Mouse (Mus musculus) forebrain, embryonic 10.5 days (tissue): ENCODE measurements around the gene Nudt4. TPM values are rescaled to one million over a fixed set of nuclear protein-coding genes. Genes with fewer than 3 reads are reported as not detected.

Source experiments
- DNase-seq: peaks from one replicate; pipeline ENCODE4 v3.0.0-alpha.2; 2017; ENCODE audit warnings: low spot score; ENCODE audit errors: extremely low spot score
- H3K27ac ChIP-seq: fragments of 300-500 bp; sonication (generic); 2 replicates; pipeline ENCODE4 v1.5.1; 2016; ENCODE audit warnings: mild to moderate bottlenecking
- H3K27me3 ChIP-seq: fragments of 300-500 bp; sonication (generic); 2 replicates; pipeline ENCODE4 v1.6.1; 2016; ENCODE audit warnings: mild to moderate bottlenecking; ENCODE audit not compliant: poor library complexity, severe bottlenecking
- H3K36me3 ChIP-seq: fragments of 300-500 bp; sonication (generic); replicated peaks from 2 replicates; pipeline ENCODE4 v1.6.1; 2016; ENCODE audit warnings: mild to moderate bottlenecking, moderate library complexity
- H3K4me1 ChIP-seq: fragments of 300-500 bp; sonication (generic); 2 replicates; pipeline ENCODE4 v1.6.1; 2016
- H3K4me3 ChIP-seq: fragments of 300-500 bp; sonication (generic); 2 replicates; pipeline ENCODE4 v1.5.1; 2016; ENCODE audit warnings: mild to moderate bottlenecking, moderate library complexity
- H3K9me3 ChIP-seq: fragments of 300-500 bp; sonication (generic); 2 replicates; pipeline ENCODE4 v1.6.1; 2016; ENCODE audit warnings: mild to moderate bottlenecking, moderate library complexity
- WGBS: fragments of 180-500 bp; shearing (Covaris S2); methylation state at CpG from one replicate; pipeline ENCODE4 v1.1.7; 2016; 5-methylcytosine and 5-hydroxymethylcytosine counted together
- polyA plus RNA-seq: library from polyadenylated mRNA; unstranded; fragments of >200 nt; fragmentation: Nextera tagmentation; extraction: Ambion mirVana; gene quantifications from 2 replicates; pipeline ENCODE4 v1.2.1, GENCODE M21; 2016

Gene Nudt4
- 76.9 and 82.3 TPM in 2 replicates for polyA plus RNA-seq

- Histone ChIP-seq H3K4me1 (peaks cover 52% of the 10 kb centered on the region), H3K4me3 (peak within 1 kb of the TSS; percentile 92), H3K27me3 (no peaks in the 10 kb centered on the region), H3K27ac (peak within 1 kb of the TSS; percentile 97), H3K36me3 (peaks cover 16% of the 10 kb centered on the region), H3K9me3 (no peaks in the 10 kb centered on the region)
- WGBS: 2% methylated on average over 79 of the region's 97 CpGs
- peak; percentile 85 for DNase-seq
Measured at GRCm38 (mm10) chr10:95563851-95564845, at the start of gene Nudt4. Nudt4 (minus strand) TSS chr10:95564146.

DNA sequence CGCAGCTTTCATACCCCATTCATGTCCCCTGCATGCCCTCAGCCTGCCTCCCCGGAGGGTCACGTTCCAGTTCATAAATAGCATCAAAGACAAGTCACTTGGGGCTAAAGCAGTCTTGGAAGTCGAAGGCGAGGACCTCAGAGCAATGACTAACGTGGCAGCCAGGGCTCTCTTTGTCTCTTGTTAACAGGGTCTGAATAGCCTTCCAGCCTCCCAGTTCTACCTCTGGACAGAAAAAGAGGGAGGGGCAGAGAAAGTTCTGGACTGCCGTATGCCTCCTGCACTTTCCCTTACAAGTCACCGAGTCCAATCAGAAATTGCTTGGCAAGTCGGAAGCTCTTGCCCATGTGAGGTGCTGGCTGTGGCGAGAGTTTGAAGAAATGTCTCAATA, 47.4 kb upstream of the Nudt4 start:
- H3K27me3 ChIP-seq: peaks cover 25% of the 10 kb centered on the region
- DNase-seq: no peak

DNA sequence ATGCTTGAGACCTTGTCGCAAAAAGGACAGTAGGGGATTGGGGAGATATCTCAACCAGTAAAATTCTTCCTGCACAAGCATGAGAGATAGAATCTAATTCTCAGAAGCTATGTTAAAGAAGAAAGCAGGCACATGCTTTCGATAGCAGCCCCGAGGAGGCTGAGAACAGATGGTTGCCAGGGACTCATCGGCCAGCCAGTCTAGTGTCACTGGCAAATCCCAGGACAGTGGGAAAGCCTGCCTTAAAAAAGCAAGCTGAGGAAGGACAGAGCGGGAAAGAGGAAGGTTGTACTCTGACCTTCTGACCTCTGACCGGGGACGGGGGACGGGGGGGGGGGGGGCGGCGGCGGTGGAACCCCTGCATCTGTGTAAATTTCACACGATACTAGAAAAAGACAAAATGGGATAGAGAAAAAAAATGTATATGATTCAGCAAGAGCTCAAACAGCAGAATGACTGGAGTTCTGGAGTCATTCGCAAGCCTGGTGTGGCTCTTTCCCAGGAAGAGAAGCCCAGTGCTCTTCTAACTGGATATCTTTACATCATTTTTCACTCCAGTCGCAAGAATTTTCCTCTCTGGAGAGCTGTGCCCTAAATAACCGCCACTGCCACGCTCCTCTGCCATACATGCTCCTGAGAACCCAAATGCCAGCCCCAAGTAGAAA, 46.9 kb upstream of the Nudt4 start:
- H3K9me3 ChIP-seq: no peaks in the 10 kb centered on the region
- no peaks in the 10 kb centered on the region for H3K36me3 ChIP-seq
- no peak overlapping the region for H3K4me3 ChIP-seq
- H3K4me1 ChIP-seq: peaks cover 13% of the 10 kb centered on the region
- 72% methylated on average over 15 of the region's 16 CpGs for WGBS
- H3K27me3 ChIP-seq: peaks cover 24% of the 10 kb centered on the region
- no peak for DNase-seq
- peak overlapping the region; percentile 53; the same call in 1 of the 2 replicates for H3K27ac ChIP-seq

More for the DNA sequence above, 47.4 kb upstream of the Nudt4 start:
- Histone ChIP-seq H3K36me3 (no peaks in the 10 kb centered on the region), H3K27ac (peak overlapping the region; percentile 53; the same call in 1 of the 2 replicates), H3K4me1 (peaks cover 13% of the 10 kb centered on the region), H3K4me3 (no peak overlapping the region), H3K9me3 (no peaks in the 10 kb centered on the region)
- 46% methylated on average over 10 of the region's 10 CpGs for WGBS

GRCm38 (mm10) chr10:95604979-95605613, 41.1 kb upstream of the Nudt4 start:
- H3K27ac ChIP-seq: no peak overlapping the region
- H3K27me3 ChIP-seq: peaks cover 29% of the 10 kb centered on the region
- WGBS: 73% methylated on average over 22 of the region's 22 CpGs
- H3K4me3 ChIP-seq: no peak overlapping the region
- H3K36me3 ChIP-seq: no peaks in the 10 kb centered on the region
- no peaks in the 10 kb centered on the region for H3K9me3 ChIP-seq
- no peak for DNase-seq
- 0 out of 2 replicates have a peak, but pooled peaks cover 10% of the 10 kb centered on the region for H3K4me1 ChIP-seq

DNA sequence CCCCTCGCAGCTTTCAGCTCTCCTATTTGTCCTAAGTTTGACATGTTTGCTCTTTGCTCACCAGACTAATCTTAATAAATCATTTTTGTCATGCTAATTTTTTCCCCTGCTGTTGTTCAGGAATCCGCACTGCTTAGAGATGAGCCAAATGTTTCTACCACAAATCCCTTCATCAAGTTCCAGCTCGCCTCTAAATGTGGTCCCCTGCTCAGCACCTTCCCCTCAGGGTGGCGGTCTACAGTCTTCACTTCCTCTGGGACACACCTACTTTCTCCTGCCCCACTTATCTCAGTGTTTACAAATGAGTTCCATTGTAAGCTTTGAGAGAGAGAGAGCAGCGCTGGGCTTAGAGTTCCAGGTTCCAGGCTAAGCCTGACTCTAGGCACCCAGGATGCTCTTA, 36.6 kb upstream of the Nudt4 start:
- H3K4me1 ChIP-seq: peaks cover 22% of the 10 kb centered on the region
- H3K9me3 ChIP-seq: no peaks in the 10 kb centered on the region
- H3K36me3 ChIP-seq: no peaks in the 10 kb centered on the region
- H3K27me3 ChIP-seq: peaks cover 60% of the 10 kb centered on the region
- no peak overlapping the region for H3K4me3 ChIP-seq
- 57% methylated on average over 5 of the region's 5 CpGs for WGBS
- no peak overlapping the region for H3K27ac ChIP-seq
- no peak for DNase-seq

DNA sequence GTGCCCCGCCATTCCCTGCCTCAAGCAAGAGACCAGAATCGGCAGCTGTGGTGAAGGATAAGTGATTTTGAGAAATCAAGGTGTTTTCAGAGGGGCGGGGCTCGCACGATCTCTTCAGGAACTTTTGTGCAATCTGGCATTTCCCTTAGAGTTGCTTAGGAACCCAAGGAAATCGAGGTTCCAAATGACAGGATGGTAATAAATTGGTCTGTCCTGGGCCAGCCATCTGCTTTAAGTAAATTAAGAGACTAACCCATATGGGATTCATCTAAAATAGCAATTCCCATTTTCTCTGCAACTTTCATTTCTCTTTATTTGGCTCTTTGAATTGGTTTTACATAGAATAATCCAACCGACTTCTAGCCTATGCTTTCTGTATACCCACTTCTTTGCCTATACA, 35.8 kb upstream of the Nudt4 start:
- DNase-seq: no peak
- H3K9me3 ChIP-seq: no peaks in the 10 kb centered on the region
- 88% methylated on average over 7 of the region's 7 CpGs for WGBS
- peaks cover 28% of the 10 kb centered on the region for H3K4me1 ChIP-seq
- peaks cover 67% of the 10 kb centered on the region for H3K27me3 ChIP-seq
- no peaks in the 10 kb centered on the region for H3K36me3 ChIP-seq
- H3K27ac ChIP-seq: no peak overlapping the region
- H3K4me3 ChIP-seq: no peak overlapping the region

DNA sequence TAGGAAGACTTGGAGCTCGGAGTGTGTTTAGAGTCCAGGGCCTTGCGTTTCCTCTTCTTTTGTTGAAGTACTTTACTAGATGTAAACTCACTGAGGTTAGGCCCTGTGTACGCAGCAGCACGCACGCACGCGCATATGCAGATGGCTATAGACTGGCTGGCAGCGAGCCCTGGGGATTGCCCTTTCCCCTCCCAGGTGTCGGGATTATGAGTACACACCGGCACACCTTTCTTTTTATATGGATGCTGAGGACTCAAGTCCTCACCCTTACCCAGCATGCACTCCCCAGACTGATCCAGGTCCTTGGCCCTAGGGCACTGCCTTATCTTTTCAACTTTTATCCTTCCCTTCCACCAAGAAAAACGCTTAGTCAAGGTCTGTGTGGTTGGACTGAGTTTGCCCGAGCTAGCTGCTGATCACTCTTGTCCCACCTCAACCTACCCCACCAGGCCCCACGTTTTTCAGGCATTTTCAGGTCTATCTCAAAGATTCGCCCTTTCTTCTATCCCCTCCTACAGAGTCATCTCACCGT, 34.2 kb upstream of the Nudt4 start:
- no peak for DNase-seq
- Histone ChIP-seq H3K27ac (no peak overlapping the region), H3K36me3 (no peaks in the 10 kb centered on the region), H3K9me3 (no peaks in the 10 kb centered on the region), H3K27me3 (peaks cover 84% of the 10 kb centered on the region), H3K4me1 (peaks cover 34% of the 10 kb centered on the region), H3K4me3 (no peak overlapping the region)
- 63% methylated on average over 15 of the region's 15 CpGs for WGBS

- Histone ChIP-seq H3K36me3 (no peaks in the 10 kb centered on the region), H3K4me3 (no peak overlapping the region), H3K4me1 (peaks cover 31% of the 10 kb centered on the region), H3K9me3 (no peaks in the 10 kb centered on the region), H3K27ac (peak overlapping the region; percentile 42; the same call in 1 of the 2 replicates), H3K27me3 (peaks cover 98% of the 10 kb centered on the region)
- DNase-seq: peak; percentile 34
- WGBS: 7% methylated on average over 8 of the region's 8 CpGs
Measured at GRCm38 (mm10) chr10:95595852-95596639, 32.1 kb upstream of the Nudt4 start.

DNA sequence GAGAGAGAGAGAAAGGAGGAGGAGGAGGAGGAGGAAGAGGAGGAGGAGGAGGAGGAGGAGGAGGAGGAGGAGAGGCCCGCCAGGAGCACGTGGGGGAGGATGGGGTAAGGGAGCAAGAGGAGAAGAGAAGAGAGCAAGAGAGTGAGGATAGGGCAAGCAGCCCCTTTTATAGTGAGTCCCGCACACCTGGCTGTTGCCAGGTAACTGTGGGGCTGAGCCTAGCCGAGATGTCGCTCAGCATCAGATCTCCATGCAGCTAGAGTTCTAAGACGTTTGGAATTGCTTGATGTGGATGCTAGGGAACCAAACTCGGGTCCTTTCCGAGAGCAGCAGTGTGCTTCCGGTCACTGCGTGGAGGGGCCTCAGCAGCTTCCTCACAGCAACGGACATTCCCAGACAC, 30.5 kb upstream of the Nudt4 start:
- no peak for DNase-seq
- peaks cover 82% of the 10 kb centered on the region for H3K27me3 ChIP-seq
- peaks cover 26% of the 10 kb centered on the region for H3K4me1 ChIP-seq
- no peaks in the 10 kb centered on the region for H3K9me3 ChIP-seq
- no peaks in the 10 kb centered on the region for H3K36me3 ChIP-seq
- 31% methylated on average over 11 of the region's 11 CpGs for WGBS
- H3K27ac ChIP-seq: no peak overlapping the region
- H3K4me3 ChIP-seq: no peak overlapping the region

- 87% methylated on average over 4 of the region's 4 CpGs for WGBS
- no peak for DNase-seq
- no peaks in the 10 kb centered on the region for H3K36me3 ChIP-seq
Measured at GRCm38 (mm10) chr10:95591257-95591656, 27.3 kb upstream of the Nudt4 start.

GRCm38 (mm10) chr10:95590196-95590595, 26.2 kb upstream of the Nudt4 start:
- no peak overlapping the region for H3K4me3 ChIP-seq
- H3K9me3 ChIP-seq: no peaks in the 10 kb centered on the region; the same call in 1 of the 2 replicates
- peaks cover 20% of the 10 kb centered on the region for H3K4me1 ChIP-seq
- no peak for DNase-seq
- 94% methylated on average over 6 of the region's 6 CpGs for WGBS
- peaks cover 42% of the 10 kb centered on the region for H3K27me3 ChIP-seq
- no peaks in the 10 kb centered on the region for H3K36me3 ChIP-seq
- no peak overlapping the region for H3K27ac ChIP-seq

More at GRCm38 (mm10) chr10:95591257-95591656, 27.3 kb upstream of the Nudt4 start:
- Histone ChIP-seq H3K4me3 (no peak overlapping the region), H3K9me3 (no peaks in the 10 kb centered on the region; the same call in 1 of the 2 replicates), H3K4me1 (peaks cover 31% of the 10 kb centered on the region), H3K27me3 (peaks cover 52% of the 10 kb centered on the region), H3K27ac (no peak overlapping the region)
